Mouse (Mus musculus): Measurements from ENCODE around the gene Sf3b3.
"Not testable (repeated sequence)": the region's sequence is repeated elsewhere in the genome, so short reads cannot be mapped to it uniquely, and the experiment has no call there.

Gene Sf3b3

GRCm38 (mm10) chr8:110804825-110805514, 41.6 kb downstream of the Sf3b3 start:
- no peak for DNase-seq

- no peak for DNase-seq
Measured at GRCm38 (mm10) chr8:110803856-110804255, 42.7 kb downstream of the Sf3b3 start.

- DNase-seq, result no peak
Measured at GRCm38 (mm10) chr8:110802988-110803387, 43.6 kb downstream of the Sf3b3 start.

- no peak for DNase-seq
Measured at GRCm38 (mm10) chr8:110797086-110797485, 49.5 kb downstream of the Sf3b3 start.

- DNase-seq, result peak; percentile 94
Measured at GRCm38 (mm10) chr8:110794363-110794965, 52.1 kb downstream of the Sf3b3 start.

GRCm38 (mm10) chr8:110793936-110794335, 52.7 kb downstream of the Sf3b3 start:
- DNase-seq, result no peak

GRCm38 (mm10) chr8:110793511-110793910, 53.1 kb downstream of the Sf3b3 start:
- DNase-seq, result no peak

GRCm38 (mm10) chr8:110792574-110793200, 53.9 kb downstream of the Sf3b3 start:
- DNase-seq, result no peak

GRCm38 (mm10) chr8:110791164-110791563, 55.4 kb downstream of the Sf3b3 start:
- no peak for DNase-seq

GRCm38 (mm10) chr8:110790270-110790669, 56.3 kb downstream of the Sf3b3 start:
- peak; percentile 93 for DNase-seq

- no peak for DNase-seq
Measured at GRCm38 (mm10) chr8:110789571-110789970, 57.0 kb downstream of the Sf3b3 start.

- peak; percentile 94 for DNase-seq
Measured at GRCm38 (mm10) chr8:110788981-110789380, 57.6 kb downstream of the Sf3b3 start.

- no peak for DNase-seq
Measured at GRCm38 (mm10) chr8:110787411-110787954, 59.1 kb downstream of the Sf3b3 start.

- DNase-seq, result no peak
Measured at GRCm38 (mm10) chr8:110786934-110787333, 59.7 kb downstream of the Sf3b3 start.

- not testable (repeated sequence) for DNase-seq
Measured at GRCm38 (mm10) chr8:110786501-110786900, 60.1 kb downstream of the Sf3b3 start.

GRCm38 (mm10) chr8:110785366-110785765, 61.2 kb downstream of the Sf3b3 start:
- DNase-seq, result no peak

- DNase-seq, result no peak
Measured at GRCm38 (mm10) chr8:110779924-110780718, 66.5 kb downstream of the Sf3b3 start.

GRCm38 (mm10) chr8:110776335-110776734, 70.3 kb downstream of the Sf3b3 start:
- no peak for DNase-seq

GRCm38 (mm10) chr8:110775721-110776120, 70.9 kb downstream of the Sf3b3 start:
- no peak for DNase-seq

- no peak for DNase-seq
Measured at GRCm38 (mm10) chr8:110775316-110775715, 71.3 kb downstream of the Sf3b3 start.

GRCm38 (mm10) chr8:110774725-110775124, 71.9 kb downstream of the Sf3b3 start:
- peak; percentile 94 for DNase-seq

GRCm38 (mm10) chr8:110774047-110774446, 72.5 kb downstream of the Sf3b3 start:
- no peak for DNase-seq

GRCm38 (mm10) chr8:110772452-110772851, 74.1 kb downstream of the Sf3b3 start:
- no peak for DNase-seq

All from heart, adult 11 months (tissue).